Mouse (Mus musculus): ENCODE results near the gene Cldn6.

DNA sequence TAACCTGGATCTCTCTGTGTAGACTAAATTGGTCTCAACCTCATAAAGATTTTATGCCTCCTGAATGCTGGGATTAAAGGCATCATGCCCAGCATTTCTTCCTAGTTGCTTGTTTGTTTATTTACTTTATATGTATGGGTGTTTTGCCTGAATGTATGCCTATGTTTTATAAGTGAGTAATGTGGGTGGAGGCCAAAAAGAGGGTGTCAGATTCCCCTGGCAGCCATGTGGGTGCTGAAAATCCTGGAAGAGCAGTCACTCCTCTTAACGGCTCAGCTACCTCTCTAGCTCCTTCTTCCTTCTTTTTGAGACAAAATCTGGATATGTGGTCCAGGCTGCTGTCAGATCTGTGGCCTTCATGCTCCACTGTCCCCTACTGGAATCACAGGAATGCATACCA is 51.4 kb downstream of the Cldn6 start:
- TF ChIP-seq POLR2A (IDR thresholded peaks at IDR 0.05; ENCODE audit: low read depth, low read length) (no peak), CTCF (conservative IDR thresholded peaks at IDR 0.05; ENCODE audit: insufficient read depth, insufficient read length, low read depth, low read length) (no peak)
